Mouse (Mus musculus): ENCODE measurements around the gene Tmco5b. TPM values are rescaled to one million over a fixed set of nuclear protein-coding genes. Genes with fewer than 3 reads are reported as not detected.
A peak's percentile ranks its signal among the peaks of the same experiment; 100 is the strongest.

Tmco5b gene
- total RNA-seq (2021), result not detected
- long read RNA-seq, experiment 1, result 0 reads
- long read RNA-seq, experiment 2, result 0 reads

- DNase-seq, result no peak
Measured at GRCm38 (mm10) chr2:113285432-113285831, at the start of gene Tmco5b. Gene Tmco5b, plus strand, starts transcription at chr2:113285732.

GRCm38 (mm10) chr2:113236993-113237392, 48.5 kb upstream of the Tmco5b start:
- no peak for DNase-seq

DNA sequence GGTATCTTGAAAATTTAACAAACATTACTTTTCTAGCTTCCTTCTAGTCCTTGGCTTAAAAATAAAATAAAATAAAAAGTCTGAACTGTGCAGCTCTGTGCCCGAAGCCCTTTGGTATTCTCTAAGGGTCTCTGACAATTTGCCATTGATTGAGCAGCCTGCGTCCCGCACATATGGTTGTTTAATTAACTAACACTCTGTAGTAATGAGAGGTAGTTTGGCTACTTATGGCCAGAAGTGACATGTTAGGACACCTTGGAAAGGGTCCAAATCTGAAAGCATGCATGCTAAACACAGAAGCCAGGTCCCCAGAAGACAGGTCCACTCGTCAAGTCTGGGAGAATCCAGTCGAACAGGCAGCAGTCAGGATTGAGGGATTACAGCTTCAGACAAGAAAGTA, 46.7 kb upstream of the Tmco5b start:
- DNase-seq, result no peak

DNA sequence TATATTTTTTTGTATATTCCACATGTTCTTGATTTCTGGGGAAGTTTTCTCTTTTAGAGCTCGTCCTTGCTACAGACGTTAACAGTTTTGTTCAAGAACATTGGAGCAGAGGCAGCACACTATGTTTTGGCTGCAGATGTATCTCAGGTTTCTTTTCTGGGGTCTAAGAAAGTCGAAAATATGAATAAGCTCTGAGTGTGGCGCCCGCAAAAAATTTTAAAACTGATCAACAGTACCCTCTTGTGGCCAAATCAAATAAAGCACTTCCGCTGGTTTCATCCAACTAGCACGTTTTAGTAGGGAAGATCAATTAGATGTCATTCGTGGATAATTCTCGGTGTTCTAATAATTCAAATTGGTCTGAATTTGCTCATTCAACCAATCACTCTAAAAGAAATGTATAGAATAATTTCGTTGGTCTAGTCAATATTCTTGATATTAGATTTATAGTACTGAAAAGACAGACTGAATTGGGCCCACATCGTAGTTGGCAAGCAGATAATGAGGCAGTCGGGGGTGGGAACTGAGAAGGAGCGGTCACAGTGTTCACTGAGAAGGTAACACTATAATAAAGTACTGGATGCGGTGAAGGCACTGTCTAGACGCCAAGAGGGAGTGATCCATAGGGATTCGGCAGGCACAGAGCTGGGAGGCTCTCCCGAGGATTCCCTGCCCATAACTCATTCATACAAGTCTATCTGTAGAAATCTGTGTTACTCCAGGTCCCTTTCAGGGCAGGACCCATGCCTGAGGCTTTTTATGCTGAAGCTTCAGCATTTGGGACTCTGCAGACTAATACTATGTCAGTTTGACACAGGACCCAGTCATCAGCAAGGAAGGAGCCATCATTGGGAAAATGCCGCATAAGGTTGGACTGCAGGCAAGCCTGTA, 17.1 kb downstream of the Tmco5b start:
- peak in 1 of 2 experiments; percentile 5 for DNase-seq

GRCm38 (mm10) chr2:113303240-113303538, 17.7 kb downstream of the Tmco5b start:
- no peak for DNase-seq

- DNase-seq, result peak; percentile 67 to 70
Measured at GRCm38 (mm10) chr2:113305339-113305738, 19.8 kb downstream of the Tmco5b start.

DNA sequence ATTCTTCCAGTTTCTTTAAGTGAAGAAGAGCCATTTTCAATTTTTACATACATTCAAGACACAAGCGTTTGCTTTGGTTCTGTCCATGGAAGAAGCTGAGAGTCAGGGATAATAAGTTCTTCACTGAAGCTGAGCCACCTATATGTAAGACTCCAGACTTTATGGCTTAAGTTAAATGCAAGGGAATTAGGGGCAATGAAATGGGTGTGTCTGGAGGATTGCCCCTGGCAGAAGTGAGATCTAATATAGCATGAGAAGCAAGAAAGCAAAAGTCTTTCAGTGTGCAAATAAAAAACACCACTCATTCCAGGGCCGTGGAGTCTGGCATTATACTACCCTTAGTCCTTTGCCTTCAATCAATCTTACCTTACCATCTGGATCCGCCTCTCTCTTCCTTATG, 25.7 kb downstream of the Tmco5b start:
- no peak for DNase-seq

DNA sequence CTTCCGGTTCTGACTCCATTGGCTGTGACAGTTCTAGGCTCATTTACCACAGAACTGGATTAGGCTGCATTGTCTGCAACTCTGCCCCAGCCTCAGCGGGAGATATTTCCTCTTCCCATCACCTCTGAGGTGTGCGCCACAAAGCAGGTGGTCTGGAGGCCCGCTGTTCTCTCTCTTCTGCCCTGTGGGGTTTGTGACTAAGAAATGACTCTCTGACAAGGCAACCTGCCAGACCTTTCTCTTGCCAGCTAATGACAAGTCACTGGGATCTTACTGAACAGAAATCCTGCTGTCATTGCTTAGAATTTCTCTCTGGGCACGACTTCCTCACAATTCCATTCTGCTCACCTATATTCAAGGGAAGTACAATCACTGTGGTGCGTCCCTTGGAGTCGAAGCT, 37.5 kb downstream of the Tmco5b start:
- peak; percentile 56 to 64 for DNase-seq

GRCm38 (mm10) chr2:113333799-113334541, 48.4 kb downstream of the Tmco5b start:
- DNase-seq, result no peak

- no peak for DNase-seq
Measured at GRCm38 (mm10) chr2:113335561-113336294, 50.2 kb downstream of the Tmco5b start.

DNA sequence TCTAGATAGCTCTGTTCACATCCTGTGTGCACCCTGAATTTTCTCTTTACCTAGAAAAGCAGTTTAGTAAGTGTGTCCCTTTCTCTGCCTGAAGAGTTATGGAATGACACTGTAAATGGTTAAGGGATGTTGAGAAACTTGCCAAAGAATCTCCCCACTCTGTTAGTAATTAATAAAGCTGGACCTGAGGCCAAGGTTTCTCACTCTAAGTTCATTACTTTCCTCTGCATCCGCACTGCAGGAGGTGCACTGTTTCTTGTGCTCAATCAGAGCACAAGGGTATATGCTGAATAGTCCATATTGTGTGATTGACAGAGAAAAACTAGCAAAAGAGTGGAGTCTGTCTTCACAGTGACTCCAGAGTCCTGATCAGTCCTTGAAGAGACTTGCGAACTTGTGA, 59.0 kb downstream of the Tmco5b start:
- DNase-seq, result no peak

Other genes starting within 250 kb of the Tmco5b start
- gene Ryr3, start 68.6 kb upstream of the Tmco5b start, total RNA-seq (2021), result under 1 TPM; 0.40 to 0.53 TPM
- gene Fmn1, start 42.0 kb downstream of the Tmco5b start, total RNA-seq (2021), result 1 to 10 TPM; 1.8 to 3.7 TPM